Mouse (Mus musculus) B cell, adult (primary cell): ENCODE results near the gene Olfr1155. TPM values are rescaled to one million over a fixed set of nuclear protein-coding genes. Genes with fewer than 3 reads are reported as not detected.

Experiments used
- total RNA-seq: library from RNA; stranded (reverse); gene quantifications from 4 replicates; pipeline ENCODE4 v1.2.4, GENCODE M21; 2023; ENCODE audit not compliant: inconsistent age

Olfr1155 gene
- total RNA-seq: not detected in 4 replicates

DNA sequence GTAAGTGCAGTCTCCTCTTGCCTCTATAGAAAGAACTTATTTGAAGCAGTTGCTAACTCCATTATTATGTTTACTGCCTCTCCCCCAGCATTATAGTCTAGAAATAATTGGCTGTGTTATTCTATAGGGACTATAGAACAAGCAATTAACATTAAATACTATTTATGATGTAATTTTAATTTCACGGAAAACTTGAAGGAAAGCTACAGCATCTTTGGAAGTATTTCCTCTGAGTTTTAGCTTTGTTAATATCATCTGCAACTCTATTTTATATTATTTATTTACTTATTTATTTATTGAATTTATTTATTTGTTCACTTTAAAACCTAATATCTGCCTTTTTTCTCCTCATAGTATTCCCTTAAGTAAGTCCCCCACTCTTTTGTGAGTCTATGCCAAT, at the start of gene Olfr1155:
Olfr1155 (minus strand) TSS at position 101 of the 400 bp plus-strand sequence.

DNA sequence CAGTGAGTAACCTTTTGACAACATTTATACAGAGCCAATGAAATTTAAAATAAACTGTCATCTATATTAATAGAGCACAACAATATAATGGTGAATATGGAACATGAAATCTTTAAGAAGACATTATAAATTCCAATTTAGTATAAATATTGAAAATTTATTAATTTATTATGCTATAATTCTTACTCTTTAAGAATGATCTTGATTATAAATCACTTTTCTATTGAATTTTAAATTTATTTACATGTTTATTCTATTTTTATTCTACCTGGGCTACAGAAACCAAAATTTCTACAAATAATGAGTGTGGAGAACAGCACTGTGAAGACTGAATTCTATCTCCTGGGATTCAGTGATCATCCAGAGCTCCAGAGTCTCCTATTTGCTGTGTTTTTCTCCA, 44.9 kb upstream of the Olfr1155 start, which contains the start of gene Olfr1158:
Olfr1158 (plus strand) TSS at position 301 of the 400 bp plus-strand sequence.

DNA sequence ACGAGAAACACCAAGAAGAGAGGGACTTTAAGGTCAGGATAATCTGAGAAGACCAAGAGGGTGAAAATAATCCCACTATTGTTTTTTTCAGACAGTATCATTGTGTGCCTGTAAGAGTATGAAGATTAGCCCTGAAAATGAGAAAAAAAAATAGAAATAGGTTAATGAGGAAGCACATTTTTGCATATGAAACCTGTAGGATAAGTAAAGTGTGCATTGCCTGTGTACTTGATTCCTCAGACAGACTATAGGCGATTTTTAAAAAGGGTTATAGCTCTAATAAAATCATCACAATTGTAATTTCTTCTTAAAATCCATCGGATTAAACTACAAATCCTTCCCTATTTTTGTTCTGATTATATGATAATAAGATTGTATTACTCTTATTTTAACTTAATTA, 29.6 kb upstream of the Olfr1155 start, which contains the start of gene Olfr74:
Olfr74 (minus strand) TSS at position 101 of the 400 bp plus-strand sequence.

DNA sequence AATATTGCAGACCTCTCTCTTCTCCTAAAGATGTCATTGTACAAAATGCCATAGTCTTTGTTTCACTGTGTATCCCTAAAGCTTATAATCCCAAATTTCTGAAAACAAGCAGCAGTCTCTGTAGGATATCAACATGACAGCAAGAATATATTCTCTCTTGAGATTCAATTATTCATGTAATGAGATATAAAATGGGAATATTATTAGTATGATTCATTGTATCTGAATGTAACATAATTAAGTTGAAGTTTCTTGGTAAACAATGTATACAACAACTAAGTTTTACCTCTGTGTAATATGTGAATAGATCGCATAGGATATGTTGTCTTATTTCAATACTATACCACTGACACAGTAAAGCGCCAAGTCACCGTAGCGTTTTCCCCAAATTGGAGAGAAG, 23.3 kb upstream of the Olfr1155 start, which contains the start of gene Olfr1157:
Olfr1157 (minus strand) TSS at position 101 of the 400 bp plus-strand sequence.

DNA sequence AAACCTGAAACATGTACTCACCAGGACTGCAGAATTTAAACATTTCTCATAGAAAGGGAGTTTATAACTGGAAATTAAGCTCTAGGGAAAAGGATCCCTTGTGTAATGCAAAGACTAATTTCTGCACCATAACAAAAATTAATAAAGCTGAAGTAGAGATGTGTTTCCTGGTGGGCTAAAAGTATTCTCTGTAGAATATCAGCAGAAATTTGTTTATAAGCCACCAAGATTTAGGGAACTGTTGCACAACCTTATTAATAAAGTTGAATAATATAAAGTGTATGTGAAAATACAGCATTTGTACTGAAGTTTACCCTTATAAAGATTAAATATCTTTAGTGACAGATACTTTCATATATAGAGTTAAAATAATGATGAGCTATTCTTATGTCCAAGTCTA, 8.1 kb upstream of the Olfr1155 start, which contains the start of gene Olfr1156:
Olfr1156 (minus strand) TSS at position 101 of the 400 bp plus-strand sequence.

DNA sequence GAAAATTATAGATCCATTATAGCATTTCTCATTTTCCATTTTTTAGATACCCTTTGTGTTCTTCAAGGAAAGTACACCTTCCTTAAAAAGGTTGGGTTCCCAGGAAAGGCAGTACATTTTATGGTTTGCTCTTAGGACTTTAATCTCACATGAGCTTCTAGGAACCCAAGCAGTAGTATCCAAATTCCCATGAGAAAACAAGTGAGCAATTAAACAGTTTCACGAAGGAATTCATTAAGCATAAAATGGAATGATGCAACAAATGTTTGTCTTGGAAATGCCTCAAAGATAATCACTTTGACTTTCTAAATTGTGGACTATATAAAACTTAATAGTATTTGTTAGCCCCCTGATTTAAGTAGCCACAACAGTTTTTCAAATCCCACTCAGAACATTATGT, 39.9 kb downstream of the Olfr1155 start, which contains the start of gene Olfr1154:
Olfr1154 (minus strand) TSS at position 101 of the 400 bp plus-strand sequence.

DNA sequence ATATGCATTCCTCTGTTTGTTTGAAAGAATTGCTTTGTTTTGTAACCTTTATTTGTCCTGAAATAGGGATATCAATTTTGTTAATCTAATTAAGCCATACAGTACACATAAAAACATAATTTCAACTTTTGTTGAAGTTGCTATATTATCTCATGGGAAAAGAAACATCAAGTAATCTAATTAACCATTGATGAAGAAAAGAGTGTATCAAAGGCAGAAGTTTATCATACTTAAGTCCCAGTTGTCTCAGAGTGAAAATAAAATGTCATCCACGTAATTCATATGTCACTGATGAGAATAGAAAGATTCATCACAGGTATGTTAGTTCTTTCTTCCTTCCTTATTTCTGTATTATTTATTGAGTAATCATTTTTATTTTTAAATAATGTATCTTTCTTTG, 50.3 kb downstream of the Olfr1155 start, which contains the start of gene Olfr1153:
Olfr1153 (plus strand) TSS at position 301 of the 400 bp plus-strand sequence.

Other genes starting within 250 kb of the Olfr1155 start
- gene Olfr1137, start 232.0 kb downstream of the Olfr1155 start, total RNA-seq: not detected in 4 replicates
- not detected in 4 replicates for gene Olfr1138, start 205.2 kb downstream of the Olfr1155 start, total RNA-seq
- not detected in 4 replicates for gene Olfr1140, start 201.4 kb downstream of the Olfr1155 start, total RNA-seq
- gene Olfr1141, start 191.1 kb downstream of the Olfr1155 start, total RNA-seq: not detected in 4 replicates
- not detected in 4 replicates for gene Olfr152, start 165.7 kb downstream of the Olfr1155 start, total RNA-seq
- gene Olfr1143, start 144.5 kb downstream of the Olfr1155 start, total RNA-seq: not detected in 4 replicates
- not detected in 4 replicates for gene Olfr1145, start 135.3 kb downstream of the Olfr1155 start, total RNA-seq
- gene Olfr1148, start 114.6 kb downstream of the Olfr1155 start, total RNA-seq: not detected in 4 replicates
- gene Olfr1150-ps1, start 101.1 kb downstream of the Olfr1155 start, total RNA-seq: not detected in 4 replicates
- not detected in 4 replicates for gene Olfr1151, start 89.3 kb downstream of the Olfr1155 start, total RNA-seq
- gene Olfr1152, start 78.6 kb downstream of the Olfr1155 start, total RNA-seq: not detected in 4 replicates
- not detected in 4 replicates for gene Olfr1153, start 50.2 kb downstream of the Olfr1155 start, total RNA-seq
- not detected in 4 replicates for gene Olfr1154, start 40.0 kb downstream of the Olfr1155 start, total RNA-seq
- not detected in 4 replicates for gene Olfr1156, start 8.0 kb upstream of the Olfr1155 start, total RNA-seq
- gene Olfr1157, start 23.2 kb upstream of the Olfr1155 start, total RNA-seq: not detected in 4 replicates
- gene Olfr74, start 29.5 kb upstream of the Olfr1155 start, total RNA-seq: not detected in 4 replicates
- not detected in 4 replicates for gene Olfr1158, start 45.0 kb upstream of the Olfr1155 start, total RNA-seq
- gene Olfr1160, start 63.1 kb upstream of the Olfr1155 start, total RNA-seq: not detected in 4 replicates
- not detected in 4 replicates for gene Olfr1161, start 77.6 kb upstream of the Olfr1155 start, total RNA-seq
- not detected in 4 replicates for gene Olfr73, start 92.6 kb upstream of the Olfr1155 start, total RNA-seq
- gene Olfr1162, start 106.0 kb upstream of the Olfr1155 start, total RNA-seq: not detected in 4 replicates
- not detected in 4 replicates for gene Olfr1163, start 126.7 kb upstream of the Olfr1155 start, total RNA-seq
- gene Olfr1164, start 148.8 kb upstream of the Olfr1155 start, total RNA-seq: not detected in 4 replicates
- gene Olfr1166, start 183.1 kb upstream of the Olfr1155 start, total RNA-seq: not detected in 4 replicates
- not detected in 4 replicates for gene Olfr1167, start 210.1 kb upstream of the Olfr1155 start, total RNA-seq
- gene Olfr1168, start 236.7 kb upstream of the Olfr1155 start, total RNA-seq: not detected in 4 replicates